Mouse (Mus musculus) MN1 (cell line): ENCODE results near the gene Dqx1.

Experiments used
- DNase-seq: peaks from one replicate; pipeline ENCODE4 v3.0.0-alpha.2; 2016; ENCODE audit warnings: low spot score

Gene Dqx1

DNA sequence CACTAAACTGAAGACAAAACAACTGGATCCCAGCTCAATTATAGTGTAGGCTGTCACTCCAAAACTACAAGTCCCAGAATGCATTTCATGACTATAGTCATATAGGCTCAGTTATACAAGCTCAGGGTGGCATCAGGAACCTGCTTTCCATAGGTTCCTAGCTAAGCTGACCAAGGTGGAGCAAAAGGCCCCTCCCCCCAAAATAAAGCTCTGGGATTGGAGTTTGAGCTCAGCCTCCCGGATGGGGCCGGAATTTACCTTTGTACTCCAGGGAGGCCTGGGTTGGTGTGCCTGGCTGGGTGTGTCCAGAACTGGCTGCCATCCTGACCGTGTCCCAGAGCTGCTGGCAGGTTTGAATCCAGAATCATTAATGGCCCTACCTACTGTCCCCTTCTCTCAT is at the start of gene Dqx1:
TSS of gene Dqx1 (plus strand) at position 55 of the 400 bp plus-strand sequence.
- DNase-seq = peak; percentile 72

DNA sequence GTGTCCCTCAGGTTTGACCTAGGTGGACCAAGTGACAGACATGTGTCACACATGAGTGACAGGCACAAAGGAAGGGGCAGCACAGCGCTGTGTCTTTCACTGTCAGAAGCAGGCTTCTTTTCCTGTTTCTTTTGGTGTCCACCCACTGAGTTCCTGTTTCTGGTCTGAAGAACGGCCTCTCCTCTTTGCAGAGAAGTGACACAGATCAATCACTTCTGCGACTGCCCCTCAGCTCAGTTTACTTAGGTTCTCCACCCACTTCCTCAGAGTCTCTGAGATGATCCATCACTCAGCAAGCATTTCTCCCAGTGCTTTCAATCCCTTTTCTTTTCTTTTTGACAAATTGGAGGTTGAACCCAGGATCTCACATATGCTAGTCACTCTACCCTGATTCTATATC is 49.0 kb upstream of the Dqx1 start:
- no peak for DNase-seq

- DNase-seq = peak; percentile 7
Measured at GRCm38 (mm10) chr6:83010010-83010409, 47.6 kb upstream of the Dqx1 start.

GRCm38 (mm10) chr6:83011255-83011654 is 46.4 kb upstream of the Dqx1 start:
- no peak for DNase-seq

GRCm38 (mm10) chr6:83011756-83012155 is 45.9 kb upstream of the Dqx1 start:
- DNase-seq = no peak

GRCm38 (mm10) chr6:83013444-83013843 is 44.2 kb upstream of the Dqx1 start:
- DNase-seq = no peak

- peak; percentile 49 for DNase-seq
Measured at GRCm38 (mm10) chr6:83014482-83015466, 42.9 kb upstream of the Dqx1 start.

- DNase-seq = no peak
Measured at GRCm38 (mm10) chr6:83015749-83016148, 41.9 kb upstream of the Dqx1 start.

GRCm38 (mm10) chr6:83017190-83017589 is 40.5 kb upstream of the Dqx1 start:
- DNase-seq = no peak

DNA sequence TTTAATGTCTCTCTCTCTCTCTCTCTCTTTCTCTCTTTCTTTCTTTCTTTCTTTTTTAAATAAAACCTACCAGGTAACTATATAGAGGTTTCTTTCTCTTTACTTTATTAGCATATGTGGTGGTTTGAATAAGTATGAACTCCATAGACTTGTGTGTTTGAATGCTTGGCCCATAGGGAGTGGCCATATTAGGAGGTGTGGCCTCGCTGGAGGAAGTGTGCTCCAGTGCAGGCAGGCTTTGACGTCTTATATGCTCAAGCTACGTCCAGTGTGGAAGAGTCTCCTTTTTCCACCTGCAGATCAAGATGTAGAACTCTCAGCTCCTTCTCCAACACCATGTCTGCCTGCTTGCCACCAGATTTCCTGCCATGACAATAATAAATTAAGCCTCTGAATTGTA is 38.6 kb upstream of the Dqx1 start:
- DNase-seq = no peak

- no peak for DNase-seq
Measured at GRCm38 (mm10) chr6:83020121-83020520, 37.5 kb upstream of the Dqx1 start.

- DNase-seq = no peak
Measured at GRCm38 (mm10) chr6:83020836-83021593, 36.6 kb upstream of the Dqx1 start.

DNA sequence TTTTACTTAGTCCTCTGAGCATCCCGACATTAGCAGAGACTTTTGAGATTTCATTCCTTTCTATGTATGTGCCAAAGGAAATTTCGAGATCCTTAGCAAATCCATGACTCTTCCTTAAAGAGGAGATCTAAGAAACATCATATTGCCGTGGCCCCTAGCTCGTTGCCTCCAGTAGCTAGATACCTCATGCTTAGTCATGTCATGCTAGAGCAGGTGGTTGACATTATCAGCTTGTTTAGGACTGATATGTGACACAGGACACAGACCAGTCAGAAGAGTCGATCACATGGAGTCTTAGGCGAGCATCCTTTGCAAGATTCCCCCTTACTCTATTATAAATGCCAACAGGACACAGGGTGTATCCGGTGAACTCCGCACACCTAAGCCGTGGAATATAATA is 34.6 kb upstream of the Dqx1 start:
- DNase-seq = no peak

GRCm38 (mm10) chr6:83023786-83024185 is 33.9 kb upstream of the Dqx1 start:
- DNase-seq = no peak

- DNase-seq = no peak
Measured at GRCm38 (mm10) chr6:83024421-83024820, 33.2 kb upstream of the Dqx1 start.

GRCm38 (mm10) chr6:83025221-83025620 is 32.4 kb upstream of the Dqx1 start:
- DNase-seq = no peak

DNA sequence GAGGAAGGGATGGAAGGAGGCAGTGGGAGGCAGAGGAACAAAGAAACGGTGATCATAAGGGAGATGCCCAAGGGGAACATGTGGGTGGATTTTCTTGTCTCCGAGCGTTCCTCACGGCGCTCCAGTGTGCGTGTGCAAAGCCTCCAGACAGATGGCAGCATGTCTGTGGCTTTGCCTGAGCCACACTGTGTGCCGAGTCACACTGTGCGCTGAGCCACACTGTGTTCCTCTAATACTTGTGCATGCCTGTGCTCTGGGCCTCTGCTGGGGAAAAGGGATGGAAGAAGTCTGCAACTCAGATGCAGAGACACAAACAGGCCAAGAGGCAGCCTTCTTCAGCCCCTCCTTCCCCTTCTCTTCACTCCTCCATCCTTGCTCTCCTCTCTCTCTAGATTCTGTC is 30.4 kb upstream of the Dqx1 start:
- DNase-seq = no peak

DNA sequence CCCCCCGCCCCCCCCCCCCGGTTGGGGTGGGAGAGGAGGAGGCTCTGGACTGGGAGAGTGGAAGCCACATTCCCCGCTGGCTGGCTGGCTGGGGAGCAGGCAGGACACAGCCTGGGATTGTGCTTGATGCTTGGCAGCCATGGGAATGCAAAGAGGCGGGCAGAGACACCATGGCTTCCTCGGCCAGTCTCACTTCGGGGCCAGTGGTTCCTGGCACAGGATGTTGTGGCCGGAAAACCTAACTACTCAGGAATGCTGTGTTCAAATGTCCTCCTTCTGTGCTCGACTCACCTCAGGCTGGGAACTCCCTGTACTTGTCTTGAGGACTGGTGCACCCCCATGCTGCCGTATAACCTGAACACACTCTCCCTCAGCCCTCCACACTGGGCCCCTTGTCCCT is 29.9 kb upstream of the Dqx1 start:
- no peak for DNase-seq

DNA sequence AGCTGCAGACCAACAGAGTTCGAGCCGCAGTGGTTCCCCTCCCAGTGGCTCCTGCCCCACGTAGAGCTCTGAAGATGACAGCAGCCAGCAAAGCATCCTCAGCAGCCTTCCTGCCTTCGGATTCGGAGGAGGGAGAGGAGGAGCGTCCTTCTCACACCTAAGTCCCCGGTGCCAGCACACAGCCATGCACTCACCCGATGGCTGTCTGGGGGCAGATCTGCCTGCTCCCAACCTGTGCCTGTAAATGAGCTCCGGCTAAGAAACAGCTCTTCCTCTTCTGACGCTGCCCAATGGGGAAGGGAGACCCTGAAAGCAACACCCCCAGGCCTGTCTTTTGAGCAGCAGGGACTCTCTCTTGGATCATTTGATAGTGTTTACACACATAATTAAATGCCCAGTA is 27.9 kb upstream of the Dqx1 start:
- no peak for DNase-seq

DNA sequence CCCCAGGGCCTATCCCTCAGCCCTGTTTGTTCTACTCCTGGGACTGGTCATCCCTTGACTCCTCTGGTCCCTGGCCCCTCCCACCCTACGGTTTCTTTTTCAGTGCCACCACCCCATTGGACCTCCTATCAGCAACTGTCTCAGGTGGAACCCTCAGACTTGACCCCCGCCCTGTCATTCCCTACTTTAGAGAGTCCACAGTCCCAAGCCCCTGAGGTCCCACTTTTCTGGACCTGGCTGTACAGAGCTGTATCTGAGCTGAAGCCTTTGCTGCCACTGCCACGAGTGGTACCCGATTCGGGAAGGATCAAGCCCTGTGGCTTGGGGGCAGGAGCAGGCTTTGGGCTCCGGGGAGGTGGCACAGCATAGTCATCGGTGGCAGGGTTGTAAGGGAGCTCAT is 26.5 kb upstream of the Dqx1 start:
- no peak for DNase-seq

GRCm38 (mm10) chr6:83031921-83032590 is 25.6 kb upstream of the Dqx1 start:
- DNase-seq = no peak

DNA sequence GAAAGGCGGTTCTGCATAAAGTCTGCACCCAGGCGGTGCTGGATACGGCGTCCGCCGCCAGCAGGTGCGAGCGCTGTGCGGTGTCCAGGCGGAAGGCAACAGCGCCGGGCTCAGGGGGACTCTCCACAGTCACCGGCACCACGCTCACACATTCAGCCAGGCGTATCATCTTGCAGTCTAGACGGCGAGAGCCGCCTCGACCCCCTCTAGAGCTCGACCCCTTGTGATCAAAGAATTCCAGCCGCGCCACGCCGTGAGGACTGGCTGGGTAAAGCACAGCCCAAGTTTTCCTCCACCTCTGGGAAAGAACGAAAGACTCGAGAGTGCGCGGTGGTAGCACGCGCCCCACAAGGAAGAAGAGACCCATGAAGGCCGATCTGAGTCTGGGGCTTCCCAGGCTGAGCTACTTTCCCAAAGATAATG is 24.9 kb upstream of the Dqx1 start:
- DNase-seq = peak; percentile 40
